Mouse (Mus musculus): Measurements from ENCODE around the gene AC134908.4. TPM values are rescaled to one million over a fixed set of nuclear protein-coding genes. Genes with fewer than 3 reads are reported as not detected.
A peak's percentile ranks its signal among the peaks of the same experiment; 100 is the strongest.

Gene AC134908.4
- polyA plus RNA-seq, 1 experiment, result 0.12 TPM

GRCm38 (mm10) chr17:25796211-25796771 is 832 bp upstream of the AC134908.4 start:
- TF ChIP-seq POLR2A (IDR thresholded peaks at IDR 0.05; ENCODE audit: borderline replicate concordance, extremely low read depth, insufficient read depth, insufficient read length, poor library complexity, severe bottlenecking) (no peak), CTCF (IDR thresholded peaks at IDR 0.05; ENCODE audit: borderline replicate concordance, extremely low read depth, insufficient read depth, insufficient read length) (no peak)
- no peak for DNase-seq (ENCODE audit: low read depth)

GRCm38 (mm10) chr17:25794998-25795397 is 461 bp downstream of the AC134908.4 start:
- DNase-seq (ENCODE audit: low read depth), result no peak
- TF ChIP-seq POLR2A (IDR thresholded peaks at IDR 0.05; ENCODE audit: borderline replicate concordance, extremely low read depth, insufficient read depth, insufficient read length, poor library complexity, severe bottlenecking) (no peak), CTCF (IDR thresholded peaks at IDR 0.05; ENCODE audit: borderline replicate concordance, extremely low read depth, insufficient read depth, insufficient read length) (no peak)

GRCm38 (mm10) chr17:25794197-25794596 is 1.3 kb downstream of the AC134908.4 start:
- DNase-seq (ENCODE audit: low read depth), result peak; percentile 76
- TF ChIP-seq POLR2A (IDR thresholded peaks at IDR 0.05; ENCODE audit: borderline replicate concordance, extremely low read depth, insufficient read depth, insufficient read length, poor library complexity, severe bottlenecking) (no peak), CTCF (IDR thresholded peaks at IDR 0.05; ENCODE audit: borderline replicate concordance, extremely low read depth, insufficient read depth, insufficient read length) (no peak)

GRCm38 (mm10) chr17:25792615-25793014 is 2.8 kb downstream of the AC134908.4 start, which contains the start of gene Fam173a:
Fam173a (minus strand) TSS chr17:25792901.
- peak; percentile 88 for DNase-seq (ENCODE audit: low read depth)
- TF ChIP-seq CTCF (IDR thresholded peaks at IDR 0.05; ENCODE audit: borderline replicate concordance, extremely low read depth, insufficient read depth, insufficient read length) (no peak), POLR2A (IDR thresholded peaks at IDR 0.05; ENCODE audit: borderline replicate concordance, extremely low read depth, insufficient read depth, insufficient read length, poor library complexity, severe bottlenecking) (no peak)

- DNase-seq (ENCODE audit: low read depth), result peak; percentile 94
- TF ChIP-seq CTCF (IDR thresholded peaks at IDR 0.05; ENCODE audit: borderline replicate concordance, extremely low read depth, insufficient read depth, insufficient read length) (no peak), POLR2A (IDR thresholded peaks at IDR 0.05; ENCODE audit: borderline replicate concordance, extremely low read depth, insufficient read depth, insufficient read length, poor library complexity, severe bottlenecking) (peak; percentile 42; the same call in 1 of the 2 replicates)
Measured at GRCm38 (mm10) chr17:25791843-25792527, 3.5 kb downstream of the AC134908.4 start.

GRCm38 (mm10) chr17:25791320-25791842 is 4.1 kb downstream of the AC134908.4 start:
- no peak for TF ChIP-seq CTCF (IDR thresholded peaks at IDR 0.05; ENCODE audit: borderline replicate concordance, extremely low read depth, insufficient read depth, insufficient read length)
- no peak for TF ChIP-seq POLR2A (IDR thresholded peaks at IDR 0.05; ENCODE audit: borderline replicate concordance, extremely low read depth, insufficient read depth, insufficient read length, poor library complexity, severe bottlenecking)
- peak; percentile 69 for DNase-seq (ENCODE audit: low read depth)

GRCm38 (mm10) chr17:25786781-25787504 is 8.5 kb downstream of the AC134908.4 start:
- no peak for DNase-seq (ENCODE audit: low read depth)
- TF ChIP-seq POLR2A (IDR thresholded peaks at IDR 0.05; ENCODE audit: borderline replicate concordance, extremely low read depth, insufficient read depth, insufficient read length, poor library complexity, severe bottlenecking), result no peak
- no peak for TF ChIP-seq CTCF (IDR thresholded peaks at IDR 0.05; ENCODE audit: borderline replicate concordance, extremely low read depth, insufficient read depth, insufficient read length)

GRCm38 (mm10) chr17:25786280-25786679 is 9.2 kb downstream of the AC134908.4 start, which contains the start of gene Ccdc78:
Ccdc78 (plus strand) TSS chr17:25786580.
- TF ChIP-seq POLR2A (IDR thresholded peaks at IDR 0.05; ENCODE audit: borderline replicate concordance, extremely low read depth, insufficient read depth, insufficient read length, poor library complexity, severe bottlenecking), result no peak
- TF ChIP-seq CTCF (IDR thresholded peaks at IDR 0.05; ENCODE audit: borderline replicate concordance, extremely low read depth, insufficient read depth, insufficient read length), result no peak
- no peak for DNase-seq (ENCODE audit: low read depth)

- peak; percentile 98 for DNase-seq (ENCODE audit: low read depth)
- TF ChIP-seq CTCF (IDR thresholded peaks at IDR 0.05; ENCODE audit: borderline replicate concordance, extremely low read depth, insufficient read depth, insufficient read length) (no peak), POLR2A (IDR thresholded peaks at IDR 0.05; ENCODE audit: borderline replicate concordance, extremely low read depth, insufficient read depth, insufficient read length, poor library complexity, severe bottlenecking) (peak; percentile 46; the same call in 1 of the 2 replicates)
Measured at GRCm38 (mm10) chr17:25785281-25785745, 10.1 kb downstream of the AC134908.4 start, which contains the start of gene Haghl. Haghl (minus strand) TSS chr17:25785673.

- no peak for DNase-seq (ENCODE audit: low read depth)
- TF ChIP-seq POLR2A (IDR thresholded peaks at IDR 0.05; ENCODE audit: borderline replicate concordance, extremely low read depth, insufficient read depth, insufficient read length, poor library complexity, severe bottlenecking), result no peak
Measured at GRCm38 (mm10) chr17:25783861-25784574, 11.4 kb downstream of the AC134908.4 start.

Measured in brain, embryonic 14.5 days (tissue).